Mouse (Mus musculus) bone marrow macrophage, adult 2 months (primary cell): ENCODE results near the gene Wdr45b.

Experiments used
- CTCF ChIP-seq: IDR thresholded peaks from 2 replicates; pipeline ENCODE4 v1.5.1; 2012; ENCODE audit warnings: low read depth, mild to moderate bottlenecking, low read length, moderate library complexity
- POLR2A ChIP-seq: IDR thresholded peaks from 2 replicates; pipeline ENCODE4 v1.6.1; 2012; ENCODE audit warnings: mild to moderate bottlenecking, low read depth, low read length, borderline replicate concordance

GRCm38 (mm10) chr11:121326034-121326433 is 28.2 kb downstream of the Wdr45b start:
- TF ChIP-seq POLR2A, result no peak
- no peak for TF ChIP-seq CTCF
